Mouse (Mus musculus) ES-E14 (cell line): Measurements from ENCODE around the gene Kctd14. TPM values are rescaled to one million over a fixed set of nuclear protein-coding genes. Genes with fewer than 3 reads are reported as not detected.
"Not testable (repeated sequence)": the region's sequence is repeated elsewhere in the genome, so short reads cannot be mapped to it uniquely, and the experiment has no call there.

Experiments
- DNase-seq: peaks from one replicate; pipeline ENCODE4 v3.0.0-alpha.2; 2013; ENCODE audit warnings: low read depth, low spot score
- H3K27ac ChIP-seq: 2 replicates; pipeline ENCODE4 v1.5.1; 2012; ENCODE audit warnings: low read depth, mild to moderate bottlenecking, low read length, moderate library complexity, mixed read lengths; ENCODE audit not compliant: poor library complexity, insufficient read depth, severe bottlenecking
- H3K36me3 ChIP-seq: 2 replicates; pipeline ENCODE4 v1.6.1; 2012; ENCODE audit warnings: mild to moderate bottlenecking, low read length, moderate library complexity, mixed read lengths; ENCODE audit not compliant: control insufficient read depth, poor library complexity, insufficient read depth, severe bottlenecking
- H3K4me1 ChIP-seq, 2 experiments: fragments of 150-350 bp in 1 of 2; sonication (generic) in 1 of 2; 2 replicates each; pipeline ENCODE4 v1.6.1; 2012; ENCODE audit warnings: low read length in 2 of 2, mild to moderate bottlenecking in 1 of 2, mixed read lengths in 1 of 2; ENCODE audit not compliant: control insufficient read depth in 2 of 2, insufficient read depth in 2 of 2, poor library complexity in 1 of 2
- H3K4me3 ChIP-seq, 2 experiments: fragments of 150-350 bp in 1 of 2; sonication (generic) in 1 of 2; 2 replicates each; pipeline ENCODE4 v1.5.1; 2012; ENCODE audit warnings: low read length in 2 of 2, low read depth in 1 of 2, mild to moderate bottlenecking in 1 of 2, mixed read lengths in 1 of 2; ENCODE audit not compliant: insufficient read depth in 1 of 2, poor library complexity in 1 of 2, severe bottlenecking in 1 of 2
- H3K9ac ChIP-seq: 2 replicates; pipeline ENCODE4 v1.6.1; 2012; ENCODE audit warnings: low read depth, mild to moderate bottlenecking, low read length, mixed read lengths; ENCODE audit not compliant: poor library complexity, insufficient read depth, severe bottlenecking
- H3K9me3 ChIP-seq: fragments of 150-350 bp; sonication (generic); 2 replicates; pipeline ENCODE4 v1.6.1; 2012; ENCODE audit warnings: low read depth, mild to moderate bottlenecking, low read length; ENCODE audit not compliant: control insufficient read depth, insufficient read depth
- CHD2 ChIP-seq: IDR thresholded peaks from 2 replicates; pipeline ENCODE4 v1.6.1; 2014; ENCODE audit warnings: mild to moderate bottlenecking, low read depth, low read length, inconsistent platforms
- HCFC1 ChIP-seq: IDR thresholded peaks from 2 replicates; pipeline ENCODE4 v1.6.1; 2012; ENCODE audit warnings: low read length, inconsistent platforms, borderline replicate concordance; ENCODE audit not compliant: insufficient read depth
- MAFK ChIP-seq: IDR thresholded peaks from 2 replicates; pipeline ENCODE4 v1.6.1; 2014; ENCODE audit warnings: mild to moderate bottlenecking, low read depth, low read length, inconsistent platforms; ENCODE audit not compliant: insufficient read depth
- ZC3H11A ChIP-seq: IDR thresholded peaks from 2 replicates; pipeline ENCODE4 v1.6.1; 2012; ENCODE audit warnings: low read depth, mild to moderate bottlenecking, inconsistent platforms, low read length, borderline replicate concordance
- ZNF384 ChIP-seq: IDR thresholded peaks from 2 replicates; pipeline ENCODE4 v1.6.1; 2012; ENCODE audit warnings: low read depth, low read length, inconsistent platforms
- in situ Hi-C, 2 experiments: fragments of 600-800 bp; cut with MboI; formaldehyde crosslinking; loops; one replicate each; pipeline ENCODE4 v1.15.1; 2025; ENCODE audit warnings: low sequenced_read_pairs in 2 of 2, inconsistent platforms in 1 of 2; ENCODE audit not compliant: unreplicated experiment in 2 of 2
- total RNA-seq: library from RNA; depleted of rRNA; stranded (reverse); fragments of 300-350 nt; gene quantifications from 2 replicates; pipeline ENCODE4 v1.2.3, GENCODE M21; 2012

Gene Kctd14
- total RNA-seq, 1 experiment = 0.09 TPM

DNA sequence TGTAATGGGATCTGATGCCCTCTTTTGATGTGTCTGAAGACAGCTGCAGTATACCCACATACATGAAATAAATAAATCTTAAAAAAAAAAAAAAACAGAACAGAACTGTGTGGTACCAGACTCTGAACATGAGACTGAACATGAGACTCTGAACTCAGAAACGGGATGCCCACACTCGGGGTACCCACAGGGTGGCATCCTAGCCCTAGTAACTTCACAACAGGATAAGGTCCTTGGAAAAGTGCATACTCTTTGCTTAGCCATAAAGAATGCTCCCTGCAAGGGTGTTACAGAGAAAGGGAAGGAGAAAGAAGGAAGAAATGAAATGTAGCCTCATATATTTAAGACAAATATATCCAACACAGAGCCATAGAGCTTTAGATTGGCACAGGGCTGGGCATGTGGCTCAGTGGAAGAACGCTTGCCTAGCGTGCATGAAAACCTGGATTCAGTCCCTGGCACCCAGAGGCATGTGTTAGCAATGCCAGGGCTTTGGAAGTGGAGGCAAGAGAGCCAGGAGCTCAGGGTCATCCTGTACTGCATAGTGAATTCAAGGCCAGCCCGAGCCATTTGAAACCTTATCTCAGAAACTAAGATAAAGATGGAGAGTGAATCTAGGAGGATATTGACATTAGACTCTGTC lies 23.2 kb upstream of the Kctd14 start:
- H3K36me3 ChIP-seq = no peaks in the 10 kb centered on the region
- no peaks in the 10 kb centered on the region for H3K9me3 ChIP-seq
- H3K4me1 ChIP-seq = peaks cover 0 to 9% of the 10 kb centered on the region in 2 experiments; a peak in 2 of 4 replicates
- no peak overlapping the region for H3K27ac ChIP-seq
- in situ Hi-C loops = no loop called here
- H3K9ac ChIP-seq = no peak overlapping the region
- no peak for DNase-seq
- TF ChIP-seq CHD2 (no peak), ZC3H11A (no peak), HCFC1 (no peak), ZNF384 (no peak), MAFK (no peak)
- no peak overlapping the region for H3K4me3 ChIP-seq

DNA sequence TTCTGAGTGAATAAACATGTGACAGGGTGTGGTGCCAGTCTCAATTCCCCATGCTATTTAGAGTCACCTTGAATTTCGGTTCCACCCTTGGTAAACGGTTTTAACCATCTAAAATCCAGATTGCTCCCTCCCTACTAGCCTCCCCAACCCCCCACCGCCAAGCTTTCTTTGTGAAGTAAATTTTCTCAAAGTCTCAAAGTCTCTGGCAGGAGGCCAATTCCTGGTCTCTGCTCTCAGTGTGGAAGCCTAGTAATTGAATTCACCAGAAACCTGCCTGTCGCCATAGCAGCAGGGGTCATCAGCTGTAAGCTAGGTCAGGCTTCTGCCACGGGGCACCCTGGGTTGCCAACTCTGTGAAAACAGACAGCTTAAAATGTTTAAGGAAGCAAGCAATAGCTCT lies 21.4 kb upstream of the Kctd14 start:
- Histone ChIP-seq H3K27ac (peak overlapping the region; percentile 82; the same call in 1 of the 2 replicates), H3K4me1 (peaks cover 0 to 9% of the 10 kb centered on the region in 2 experiments; a peak in 2 of 4 replicates), H3K9me3 (no peaks in the 10 kb centered on the region), H3K9ac (no peak overlapping the region), H3K36me3 (no peaks in the 10 kb centered on the region), H3K4me3 (0 out of 4 replicates have a peak overlapping the region, but pooled peaks of 1 of the 2 experiments have one; percentile 9)
- peak; percentile 95 for DNase-seq
- in situ Hi-C loops = no loop called here
- TF ChIP-seq MAFK = no peak
- no peak for TF ChIP-seq ZNF384
- no peak for TF ChIP-seq HCFC1
- no peak for TF ChIP-seq ZC3H11A
- no peak for TF ChIP-seq CHD2

GRCm38 (mm10) chr7:97433517-97433916 lies 17.6 kb upstream of the Kctd14 start:
- H3K36me3 ChIP-seq, H3K9me3 ChIP-seq, H3K4me1 ChIP-seq, DNase-seq, H3K4me3 ChIP-seq, in situ Hi-C loops, H3K9ac ChIP-seq, H3K27ac ChIP-seq: not testable (repeated sequence)

GRCm38 (mm10) chr7:97434517-97434916 lies 16.6 kb upstream of the Kctd14 start:
- Histone ChIP-seq H3K27ac (no peak overlapping the region), H3K9ac (no peak overlapping the region), H3K36me3 (no peaks in the 10 kb centered on the region), H3K4me1 (no peaks in the 10 kb centered on the region), H3K4me3 (no peak overlapping the region), H3K9me3 (no peaks in the 10 kb centered on the region)
- no peak for DNase-seq
- in situ Hi-C loops = no loop called here
- no peak for TF ChIP-seq ZNF384
- no peak for TF ChIP-seq ZC3H11A

GRCm38 (mm10) chr7:97438986-97439385 lies 12.1 kb upstream of the Kctd14 start:
- no peak overlapping the region for H3K27ac ChIP-seq
- in situ Hi-C loops = no loop called here
- TF ChIP-seq HCFC1 (no peak), ZNF384 (no peak), MAFK (no peak), CHD2 (no peak)
- H3K4me3 ChIP-seq = no peak overlapping the region
- no peak overlapping the region for H3K9ac ChIP-seq
- no peak for DNase-seq
- H3K4me1 ChIP-seq = no peaks in the 10 kb centered on the region
- H3K36me3 ChIP-seq = no peaks in the 10 kb centered on the region
- H3K9me3 ChIP-seq = no peaks in the 10 kb centered on the region
